Mouse (Mus musculus): ENCODE measurements around the gene Dst. TPM values are rescaled to one million over a fixed set of nuclear protein-coding genes. Genes with fewer than 3 reads are reported as not detected.
A peak's percentile ranks its signal among the peaks of the same experiment; 100 is the strongest.

Gene Dst
- polyA plus RNA-seq, 1 experiment from 2014 or later, result 37.7 TPM

DNA sequence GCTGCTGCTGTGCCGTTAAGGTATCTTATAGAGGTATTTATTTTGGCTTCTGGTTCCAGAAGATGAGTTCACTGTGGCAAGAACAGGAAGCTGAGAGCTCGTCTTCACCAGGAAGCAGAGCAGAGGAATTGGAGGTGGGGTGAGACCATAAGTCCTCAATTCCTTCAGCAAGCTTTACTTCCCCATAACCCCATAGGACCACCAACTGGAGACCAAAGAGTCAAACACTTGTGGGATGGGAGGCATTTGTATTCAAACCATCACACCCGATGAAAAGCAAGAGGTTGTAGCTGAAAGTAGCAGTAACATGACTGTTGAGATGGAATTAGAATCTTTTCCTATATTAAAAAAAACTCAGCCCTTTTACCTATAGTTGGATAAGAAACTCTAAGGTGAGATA lies 132.0 kb downstream of the Dst start:
- Histone ChIP-seq H3K27ac (no peak overlapping the region), H3K4me2 (no peak overlapping the region), H3K36me3 (0 out of 2 replicates have a peak, but pooled peaks cover 4% of the 10 kb centered on the region), H3K9ac (no peak overlapping the region), H3K9me3 (no peaks in the 10 kb centered on the region), H3K4me3 (no peak overlapping the region), H3K4me1 (replicated peaks) (peaks cover 27% of the 10 kb centered on the region), H3K27me3 (no peaks in the 10 kb centered on the region)
- WGBS, result 86% methylated on average over 3 of the region's 3 CpGs
- ATAC-seq (ENCODE audit: low FRiP score), result no peak

DNA sequence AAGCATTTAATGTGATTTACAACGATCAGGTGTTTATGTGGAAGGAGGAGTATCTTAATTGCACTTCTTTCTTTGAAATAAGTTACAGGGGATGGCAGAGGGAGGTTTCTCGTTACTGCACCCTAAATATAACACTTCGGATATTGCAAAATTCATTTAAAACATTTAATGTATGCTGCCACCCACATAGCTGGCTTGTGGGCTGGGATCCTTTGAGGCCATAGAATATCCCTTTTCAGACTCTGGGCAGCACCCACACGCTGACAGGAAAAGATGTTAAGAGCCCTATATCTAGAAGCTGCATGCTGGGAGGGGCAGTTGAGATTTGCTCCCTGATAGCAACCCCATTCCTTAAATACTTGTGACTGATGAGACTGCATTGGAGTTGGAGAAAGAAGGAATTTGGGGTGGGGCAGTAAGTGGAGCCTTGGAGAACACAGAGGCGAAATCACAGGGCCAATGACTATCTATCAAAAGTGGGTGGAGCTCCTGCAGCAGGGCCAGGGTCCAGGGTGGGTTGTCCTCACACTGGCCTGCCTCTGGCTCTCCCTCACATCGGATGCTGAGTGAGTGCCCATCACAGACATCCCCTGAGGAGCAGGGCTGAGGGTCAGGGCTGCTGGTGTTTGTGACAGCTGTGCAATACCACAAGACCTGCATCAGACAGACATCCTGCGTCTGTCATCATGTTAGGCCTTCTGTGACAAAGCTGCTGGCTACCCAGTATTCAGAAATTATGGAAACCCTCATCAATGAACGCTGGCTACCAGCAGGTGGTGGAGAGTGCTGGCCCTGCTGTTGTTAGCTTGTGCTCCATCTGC lies 133.1 kb downstream of the Dst start:
- Histone ChIP-seq H3K4me2 (no peak overlapping the region), H3K9me3 (no peaks in the 10 kb centered on the region), H3K27ac (no peak overlapping the region), H3K4me3 (no peak overlapping the region), H3K36me3 (0 out of 2 replicates have a peak, but pooled peaks cover 4% of the 10 kb centered on the region), H3K9ac (no peak overlapping the region), H3K4me1 (replicated peaks) (peaks cover 25% of the 10 kb centered on the region), H3K27me3 (no peaks in the 10 kb centered on the region)
- no peak for ATAC-seq (ENCODE audit: low FRiP score)
- WGBS, result 44% methylated on average over 8 of the region's 8 CpGs

DNA sequence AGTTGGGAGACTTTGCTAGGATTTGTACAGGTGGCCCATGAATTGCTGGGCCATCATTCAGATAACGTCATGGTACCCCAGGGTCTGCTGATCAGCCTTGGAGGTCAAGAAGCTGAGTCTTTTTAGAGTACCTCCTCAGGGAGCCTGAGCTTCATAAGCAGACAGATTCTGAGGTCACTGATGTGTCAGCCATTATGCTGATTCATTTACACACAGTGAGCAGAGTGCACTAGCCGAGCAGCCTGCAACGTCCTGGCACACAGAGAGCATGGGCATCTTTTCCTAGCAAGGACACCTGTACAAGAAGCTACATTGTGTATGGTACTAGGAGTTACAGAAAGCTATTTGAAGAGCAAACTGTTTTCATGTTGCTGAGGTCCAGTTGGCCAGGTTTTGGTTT lies 134.3 kb downstream of the Dst start:
- Histone ChIP-seq H3K9ac (no peak overlapping the region), H3K9me3 (no peaks in the 10 kb centered on the region), H3K4me1 (replicated peaks) (peaks cover 27% of the 10 kb centered on the region), H3K4me3 (no peak overlapping the region), H3K36me3 (0 out of 2 replicates have a peak, but pooled peaks cover 4% of the 10 kb centered on the region), H3K27me3 (no peaks in the 10 kb centered on the region), H3K4me2 (no peak overlapping the region), H3K27ac (no peak overlapping the region)
- 25% methylated on average over 3 of the region's 3 CpGs for WGBS
- no peak for ATAC-seq (ENCODE audit: low FRiP score)

DNA sequence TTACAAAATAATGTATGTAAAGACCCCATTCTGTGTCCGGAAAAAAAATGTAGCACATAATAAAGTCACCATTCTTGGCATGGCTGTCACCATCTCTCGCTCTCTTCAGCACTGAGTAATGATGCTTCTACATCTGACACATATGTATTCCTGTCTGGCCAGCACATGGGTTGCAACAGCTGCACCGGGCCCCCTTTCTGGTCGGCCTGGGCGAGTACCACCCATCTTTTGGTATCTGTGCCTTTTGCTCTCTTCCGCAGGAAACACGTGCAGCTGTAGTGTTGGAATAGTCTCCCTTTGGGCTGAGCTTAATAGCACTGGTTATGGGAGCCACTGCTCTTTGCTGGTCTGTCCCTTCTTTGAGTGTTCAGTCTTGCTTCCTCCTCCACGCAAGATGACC lies 135.3 kb downstream of the Dst start:
- Histone ChIP-seq H3K4me2 (no peak overlapping the region), H3K27ac (0 out of 2 replicates have a peak overlapping the region, but pooled peaks have one; percentile 37), H3K9ac (no peak overlapping the region), H3K9me3 (no peaks in the 10 kb centered on the region), H3K4me3 (no peak overlapping the region), H3K36me3 (0 out of 2 replicates have a peak, but pooled peaks cover 3% of the 10 kb centered on the region), H3K4me1 (replicated peaks) (peaks cover 31% of the 10 kb centered on the region), H3K27me3 (no peaks in the 10 kb centered on the region)
- WGBS, result 87% methylated on average over 8 of the region's 8 CpGs
- no peak; the same call in 1 of the 2 replicates for ATAC-seq (ENCODE audit: low FRiP score)

DNA sequence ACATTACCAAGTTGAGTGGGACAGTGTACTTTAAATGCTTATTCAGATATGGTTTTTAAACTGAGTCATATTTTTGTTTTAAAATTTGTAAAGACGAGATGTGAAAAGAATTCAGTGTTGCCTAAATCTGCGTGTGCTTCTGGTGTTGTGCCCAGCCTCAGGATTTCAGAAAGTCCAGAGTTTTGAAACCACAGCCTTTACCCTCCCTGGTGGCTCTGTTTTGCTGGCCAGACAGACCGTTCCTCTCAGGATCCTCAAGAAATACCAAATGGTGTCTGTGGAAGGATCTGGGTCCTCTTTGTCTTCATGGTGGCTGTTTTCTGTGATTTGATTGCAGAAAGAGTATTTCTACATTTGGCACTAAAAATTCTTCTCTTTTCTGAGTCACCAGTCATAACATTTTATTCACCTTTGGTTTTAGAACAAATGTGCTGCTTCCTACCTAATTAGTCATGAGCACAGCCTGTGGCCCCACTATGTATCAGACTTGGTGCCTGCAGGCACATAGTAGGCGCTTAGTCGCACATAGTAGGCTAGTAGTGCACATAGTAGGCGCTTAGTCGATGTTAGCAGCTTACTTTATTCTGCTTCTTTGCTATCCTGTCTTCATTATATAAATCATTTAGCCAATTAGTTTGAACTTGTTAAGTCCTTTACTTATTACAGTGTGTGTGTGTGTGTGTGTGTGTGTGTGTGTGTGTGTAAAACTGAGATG lies 136.0 kb downstream of the Dst start:
- H3K36me3 ChIP-seq, result no peaks in the 10 kb centered on the region
- H3K4me1 ChIP-seq (replicated peaks), result peaks cover 36% of the 10 kb centered on the region
- WGBS, result 96% methylated on average over 7 of the region's 7 CpGs
- H3K4me2 ChIP-seq, result no peak overlapping the region
- no peak overlapping the region for H3K4me3 ChIP-seq
- H3K9me3 ChIP-seq, result no peaks in the 10 kb centered on the region
- no peak for ATAC-seq (ENCODE audit: low FRiP score)
- no peak overlapping the region for H3K9ac ChIP-seq
- no peaks in the 10 kb centered on the region for H3K27me3 ChIP-seq
- no peak overlapping the region for H3K27ac ChIP-seq

DNA sequence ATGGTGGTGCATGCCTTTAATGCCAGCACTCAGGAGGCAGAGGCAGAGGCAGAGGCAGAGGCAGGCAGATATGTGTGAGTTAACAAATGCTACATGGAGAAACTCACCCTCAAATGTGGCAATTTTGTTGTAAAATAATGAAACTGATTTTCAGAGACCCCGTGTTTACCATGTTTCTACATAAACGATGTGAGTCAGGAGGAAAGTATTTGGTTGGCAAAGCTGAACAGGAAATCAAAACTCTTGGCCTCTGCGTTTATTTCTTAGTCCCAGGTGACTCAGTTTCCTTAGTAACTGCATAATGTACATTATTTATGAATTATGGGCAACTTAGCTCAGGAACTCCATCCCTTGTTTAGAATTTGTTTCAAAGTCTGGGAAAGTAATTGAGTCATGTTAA lies 136.7 kb downstream of the Dst start:
- WGBS, result 75% methylated on average over 3 of the region's 3 CpGs
- Histone ChIP-seq H3K4me1 (replicated peaks) (peaks cover 36% of the 10 kb centered on the region), H3K9ac (no peak overlapping the region), H3K27me3 (no peaks in the 10 kb centered on the region), H3K36me3 (no peaks in the 10 kb centered on the region), H3K9me3 (no peaks in the 10 kb centered on the region), H3K4me2 (no peak overlapping the region), H3K4me3 (no peak overlapping the region), H3K27ac (no peak overlapping the region)
- ATAC-seq (ENCODE audit: low FRiP score), result no peak

DNA sequence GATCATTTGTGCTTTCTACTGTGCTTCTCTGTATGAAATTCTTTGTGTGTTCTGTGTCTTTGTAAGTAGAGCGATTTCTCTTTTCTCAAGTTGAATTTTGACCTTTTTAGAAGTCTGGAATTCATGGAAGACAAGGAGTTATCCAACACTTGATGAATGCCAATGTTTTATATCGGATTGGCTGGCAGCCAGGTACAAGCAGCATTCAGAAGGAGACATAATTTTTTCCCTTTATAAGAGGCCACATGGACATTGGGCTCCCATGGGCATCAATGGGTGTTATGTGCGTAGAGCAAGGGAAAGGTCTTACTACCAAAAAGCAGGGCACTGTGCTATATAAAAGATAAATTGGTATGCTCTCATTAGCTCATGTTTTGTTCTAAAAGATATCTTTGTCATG lies 139.3 kb downstream of the Dst start:
- H3K9ac ChIP-seq, result no peak overlapping the region
- no peaks in the 10 kb centered on the region for H3K36me3 ChIP-seq
- no peak overlapping the region for H3K4me2 ChIP-seq
- H3K9me3 ChIP-seq, result no peaks in the 10 kb centered on the region
- H3K4me3 ChIP-seq, result no peak overlapping the region
- H3K4me1 ChIP-seq (replicated peaks), result peaks cover 28% of the 10 kb centered on the region
- ATAC-seq (ENCODE audit: low FRiP score), result no peak
- H3K27ac ChIP-seq, result no peak overlapping the region
- 82% methylated on average over 3 of the region's 3 CpGs for WGBS
- no peaks in the 10 kb centered on the region for H3K27me3 ChIP-seq

DNA sequence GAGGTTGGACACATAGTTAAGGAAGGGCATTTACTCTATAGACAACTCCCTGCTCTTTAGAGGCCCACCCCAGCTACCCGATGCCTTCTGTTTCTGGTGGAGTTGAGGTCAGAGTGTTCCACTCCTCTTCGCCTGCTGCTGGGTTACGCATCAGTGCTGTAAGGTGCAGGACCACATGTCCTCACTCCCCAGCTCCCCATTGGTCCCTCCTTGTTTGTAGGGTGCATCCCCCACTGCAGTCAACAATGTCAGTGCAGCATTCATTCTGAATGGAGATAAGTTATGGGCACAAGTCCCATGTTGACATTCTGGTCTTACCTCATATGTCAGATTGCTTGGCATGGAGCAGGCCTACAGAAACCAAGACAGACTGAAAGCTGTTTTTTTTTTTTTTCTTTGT lies 143.2 kb downstream of the Dst start:
- no peaks in the 10 kb centered on the region for H3K36me3 ChIP-seq
- no peak overlapping the region for H3K27ac ChIP-seq
- no peak overlapping the region for H3K4me2 ChIP-seq
- no peaks in the 10 kb centered on the region for H3K27me3 ChIP-seq
- 75% methylated on average over 3 of the region's 3 CpGs for WGBS
- no peak overlapping the region for H3K4me3 ChIP-seq
- peak; percentile 22; the same call in 1 of the 2 replicates for ATAC-seq (ENCODE audit: low FRiP score)
- H3K9me3 ChIP-seq, result no peaks in the 10 kb centered on the region
- peaks cover 30% of the 10 kb centered on the region for H3K4me1 ChIP-seq (replicated peaks)
- H3K9ac ChIP-seq, result no peak overlapping the region

DNA sequence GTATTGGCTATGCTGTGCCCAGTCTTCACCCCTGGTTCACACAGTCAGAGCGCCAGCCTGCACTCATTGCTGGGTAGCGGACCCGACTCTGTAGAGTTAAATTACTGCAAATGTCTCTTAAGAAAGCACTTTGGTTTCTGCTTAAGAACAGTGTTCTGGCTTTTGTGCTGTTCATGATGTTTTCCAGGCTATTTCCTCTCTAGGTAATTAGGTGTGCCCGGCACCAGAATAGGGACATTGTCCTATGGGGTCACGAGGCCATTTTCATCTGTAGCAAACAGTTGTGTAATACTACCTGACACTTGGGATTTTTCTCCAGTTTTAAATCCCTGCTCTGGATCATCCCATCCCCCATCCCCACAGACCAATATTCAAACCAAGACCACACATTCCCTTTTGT lies 144.4 kb downstream of the Dst start:
- no peaks in the 10 kb centered on the region for H3K9me3 ChIP-seq
- ATAC-seq (ENCODE audit: low FRiP score), result no peak
- no peaks in the 10 kb centered on the region for H3K27me3 ChIP-seq
- H3K36me3 ChIP-seq, result no peaks in the 10 kb centered on the region
- no peak overlapping the region for H3K4me3 ChIP-seq
- no peak overlapping the region for H3K27ac ChIP-seq
- H3K9ac ChIP-seq, result no peak overlapping the region
- no peak overlapping the region for H3K4me2 ChIP-seq
- H3K4me1 ChIP-seq (replicated peaks), result peaks cover 27% of the 10 kb centered on the region
- 59% methylated on average over 5 of the region's 5 CpGs for WGBS

DNA sequence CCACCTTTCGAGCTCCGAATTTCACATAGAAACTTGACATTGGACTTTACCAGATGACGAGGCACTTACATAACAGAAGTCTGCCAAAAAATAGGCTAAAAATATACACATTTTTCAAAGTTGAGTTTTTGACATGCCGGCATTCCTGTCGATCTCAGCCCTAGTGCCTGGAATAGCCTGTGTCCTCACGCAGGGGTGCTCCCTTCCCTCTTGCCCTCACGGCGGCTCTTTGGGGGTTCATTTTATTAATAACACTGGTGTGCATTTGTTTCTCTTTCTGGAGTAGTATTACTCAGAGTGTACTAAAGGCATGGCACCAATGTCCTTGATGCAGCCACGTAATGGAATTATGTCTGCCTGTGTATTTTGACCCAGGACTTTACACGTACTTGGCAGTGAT lies 146.9 kb downstream of the Dst start:
- Histone ChIP-seq H3K4me2 (no peak overlapping the region), H3K9ac (no peak overlapping the region), H3K36me3 (no peaks in the 10 kb centered on the region), H3K4me1 (replicated peaks) (peaks cover 22% of the 10 kb centered on the region), H3K27ac (no peak overlapping the region), H3K9me3 (no peaks in the 10 kb centered on the region), H3K27me3 (no peaks in the 10 kb centered on the region), H3K4me3 (no peak overlapping the region)
- WGBS, result 92% methylated on average over 10 of the region's 10 CpGs
- ATAC-seq (ENCODE audit: low FRiP score), result no peak

DNA sequence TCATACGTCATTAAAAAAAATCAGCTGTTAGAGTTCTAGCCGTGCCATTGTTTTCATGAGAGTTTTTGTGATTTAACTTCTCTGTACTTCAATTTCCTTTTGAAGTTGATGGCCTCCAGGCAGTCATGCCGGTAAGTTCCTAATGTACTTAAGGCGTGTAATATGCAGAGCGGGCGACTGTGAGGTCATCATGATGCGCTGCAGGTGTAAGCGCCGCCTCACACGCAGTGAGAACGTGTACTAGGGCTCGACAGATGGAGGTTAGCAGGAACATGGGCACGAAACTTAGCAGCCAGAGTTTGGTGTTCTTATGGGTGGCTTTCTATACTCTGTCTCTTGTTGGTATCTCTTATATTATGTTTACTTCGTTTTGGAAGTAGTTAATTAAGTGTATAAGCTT lies 148.6 kb downstream of the Dst start:
- Histone ChIP-seq H3K27ac (no peak overlapping the region), H3K9me3 (no peaks in the 10 kb centered on the region), H3K4me1 (replicated peaks) (peaks cover 38% of the 10 kb centered on the region), H3K4me3 (no peak overlapping the region), H3K36me3 (no peaks in the 10 kb centered on the region), H3K4me2 (no peak overlapping the region), H3K9ac (no peak overlapping the region), H3K27me3 (no peaks in the 10 kb centered on the region)
- WGBS, result 93% methylated on average over 14 of the region's 14 CpGs
- no peak for ATAC-seq (ENCODE audit: low FRiP score)

DNA sequence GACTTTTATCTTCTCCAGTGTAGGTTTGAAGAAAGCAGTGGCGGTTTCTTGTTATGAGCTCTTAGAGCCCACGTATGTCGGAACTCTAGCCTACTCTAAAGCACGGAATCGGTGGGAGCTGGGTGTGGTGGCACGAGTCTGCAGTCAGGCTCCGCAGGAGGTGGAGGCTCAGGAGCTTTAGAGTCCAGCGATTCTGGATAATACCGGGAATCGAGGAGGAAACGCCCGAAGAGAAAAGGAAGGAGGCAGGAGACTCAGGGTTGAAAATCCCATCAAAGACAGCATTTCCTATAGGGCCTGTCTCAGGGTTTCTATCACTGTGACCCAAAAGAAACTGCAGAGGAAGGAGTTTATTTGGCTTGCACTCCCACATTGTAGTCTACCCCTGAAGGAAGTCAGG lies 151.2 kb downstream of the Dst start:
- H3K27ac ChIP-seq, result peak overlapping the region; percentile 69; the same call in 1 of the 2 replicates
- 88% methylated on average over 12 of the region's 12 CpGs for WGBS
- H3K4me2 ChIP-seq, result no peak overlapping the region
- no peaks in the 10 kb centered on the region for H3K36me3 ChIP-seq
- no peak overlapping the region for H3K9ac ChIP-seq
- no peaks in the 10 kb centered on the region for H3K9me3 ChIP-seq
- H3K27me3 ChIP-seq, result no peaks in the 10 kb centered on the region
- H3K4me3 ChIP-seq, result no peak overlapping the region
- H3K4me1 ChIP-seq (replicated peaks), result peaks cover 34% of the 10 kb centered on the region
- ATAC-seq (ENCODE audit: low FRiP score), result no peak
